Mouse (Mus musculus) liver, embryonic 15.5 days (tissue): ENCODE data around the gene Bicc1. TPM values are rescaled to one million over a fixed set of nuclear protein-coding genes. Genes with fewer than 3 reads are reported as not detected.

Experiments
- ATAC-seq: fragments of 200-750 bp; cut with Nextera tagmentation; 2 replicates; pipeline ENCODE4 v1.8.0; 2017; ENCODE audit warnings: moderate number of reproducible peaks, mild to moderate bottlenecking, moderate library complexity; ENCODE audit not compliant: insufficient read depth
- H3K27ac ChIP-seq: fragments of 300-500 bp; sonication (generic); replicated peaks from 2 replicates; pipeline ENCODE4 v1.5.1; 2015; ENCODE audit warnings: mild to moderate bottlenecking, inconsistent platforms
- H3K27me3 ChIP-seq: fragments of 300-500 bp; sonication (generic); 2 replicates; pipeline ENCODE4 v1.6.1; 2015; ENCODE audit warnings: mild to moderate bottlenecking, inconsistent platforms
- H3K36me3 ChIP-seq: fragments of 300-500 bp; sonication (generic); replicated peaks from 2 replicates; pipeline ENCODE4 v1.6.1; 2015; ENCODE audit warnings: moderate library complexity, mild to moderate bottlenecking, inconsistent platforms
- H3K4me1 ChIP-seq: fragments of 300-500 bp; sonication (generic); replicated peaks from 2 replicates; pipeline ENCODE4 v1.6.1; 2015; ENCODE audit warnings: inconsistent platforms
- H3K4me2 ChIP-seq: fragments of 300-500 bp; sonication (generic); 2 replicates; pipeline ENCODE4 v1.6.1; 2015; ENCODE audit warnings: moderate library complexity, mild to moderate bottlenecking, inconsistent platforms
- H3K4me3 ChIP-seq: fragments of 300-500 bp; sonication (generic); replicated peaks from 2 replicates; pipeline ENCODE4 v1.5.1; 2015; ENCODE audit warnings: mild to moderate bottlenecking, inconsistent platforms
- H3K9ac ChIP-seq: fragments of 300-500 bp; sonication (generic); 2 replicates; pipeline ENCODE4 v1.6.1; 2015; ENCODE audit warnings: moderate library complexity, mild to moderate bottlenecking, inconsistent platforms
- H3K9me3 ChIP-seq: fragments of 300-500 bp; sonication (generic); replicated peaks from 2 replicates; pipeline ENCODE4 v1.6.1; 2016; ENCODE audit warnings: inconsistent platforms
- WGBS: fragments of 180-500 bp; shearing (Covaris S2); methylation state at CpG from one replicate; pipeline ENCODE4 v1.1.7; 2015; ENCODE audit warnings: mixed read lengths; ENCODE audit not compliant: insufficient replicate concordance; 5-methylcytosine and 5-hydroxymethylcytosine counted together
- polyA plus RNA-seq: library from polyadenylated mRNA; unstranded; fragments of >200 nt; fragmentation: Nextera tagmentation; extraction: Ambion mirVana; gene quantifications from 2 replicates; pipeline ENCODE4 v1.2.1, GENCODE M21; 2015

Gene Bicc1
- polyA plus RNA-seq, 1 experiment from 2014 or later, result 3.0 TPM

DNA sequence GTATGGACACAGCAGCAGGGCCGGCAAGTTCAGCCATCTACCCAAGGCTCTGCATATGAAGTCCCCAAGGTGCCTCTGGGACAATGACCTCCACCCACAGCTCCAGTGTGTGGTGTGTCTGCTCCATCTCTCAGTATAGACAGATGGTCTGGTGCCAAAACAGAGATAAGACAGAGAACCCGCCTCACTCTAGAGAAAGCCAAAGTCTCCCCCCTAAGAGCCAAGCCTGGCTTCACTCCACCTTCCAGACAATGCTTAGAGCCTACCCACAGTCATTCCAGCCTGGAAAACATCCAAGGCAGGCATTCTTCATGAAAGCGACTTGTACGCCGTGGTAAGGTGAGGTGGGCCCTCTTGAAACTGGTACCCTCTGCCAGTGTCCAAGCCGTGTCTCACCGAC, 107.3 kb downstream of the Bicc1 start:
- H3K4me3 ChIP-seq, result no peak overlapping the region
- no peaks in the 10 kb centered on the region for H3K36me3 ChIP-seq
- no peaks in the 10 kb centered on the region for H3K27me3 ChIP-seq
- no peak overlapping the region for H3K9ac ChIP-seq
- ATAC-seq, result no peak
- no peak overlapping the region for H3K27ac ChIP-seq
- H3K4me1 ChIP-seq, result no peaks in the 10 kb centered on the region
- 75% methylated on average over 7 of the region's 7 CpGs for WGBS
- no peak overlapping the region for H3K4me2 ChIP-seq
- H3K9me3 ChIP-seq, result no peaks in the 10 kb centered on the region

DNA sequence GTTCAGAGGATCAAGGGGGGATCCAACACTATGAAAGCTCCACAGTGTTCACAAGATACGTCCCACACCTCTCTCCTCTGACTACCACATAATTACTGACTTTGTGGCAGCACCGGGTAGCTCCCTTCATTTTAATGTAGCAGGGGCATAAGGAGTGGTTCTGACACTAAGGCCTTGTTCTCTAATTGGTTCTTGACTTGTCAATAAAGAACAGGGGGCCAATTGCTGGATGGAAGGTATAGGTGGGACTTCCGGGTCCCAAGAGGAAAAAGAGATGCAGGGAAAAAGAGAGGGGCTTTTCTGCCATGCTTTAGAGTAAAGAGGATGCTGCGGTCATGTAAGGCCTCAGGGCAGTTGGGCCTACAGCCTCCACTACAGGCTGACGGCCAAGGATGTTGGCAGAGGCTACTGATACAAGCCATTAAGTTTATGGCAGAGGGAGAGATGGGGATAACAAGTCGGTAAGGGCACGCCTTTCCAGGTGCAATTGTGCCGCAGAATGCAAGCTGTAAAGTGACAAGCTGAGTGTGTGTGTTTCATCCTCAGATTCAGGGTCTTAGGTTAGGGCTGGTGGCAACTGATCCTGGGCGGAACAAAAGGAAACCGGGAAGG, 108.7 kb downstream of the Bicc1 start:
- Histone ChIP-seq H3K36me3 (no peaks in the 10 kb centered on the region), H3K27ac (no peak overlapping the region), H3K9me3 (no peaks in the 10 kb centered on the region), H3K4me3 (no peak overlapping the region), H3K27me3 (no peaks in the 10 kb centered on the region), H3K9ac (no peak overlapping the region), H3K4me1 (no peaks in the 10 kb centered on the region), H3K4me2 (no peak overlapping the region)
- ATAC-seq, result no peak
- 69% methylated on average over 10 of the region's 10 CpGs for WGBS

DNA sequence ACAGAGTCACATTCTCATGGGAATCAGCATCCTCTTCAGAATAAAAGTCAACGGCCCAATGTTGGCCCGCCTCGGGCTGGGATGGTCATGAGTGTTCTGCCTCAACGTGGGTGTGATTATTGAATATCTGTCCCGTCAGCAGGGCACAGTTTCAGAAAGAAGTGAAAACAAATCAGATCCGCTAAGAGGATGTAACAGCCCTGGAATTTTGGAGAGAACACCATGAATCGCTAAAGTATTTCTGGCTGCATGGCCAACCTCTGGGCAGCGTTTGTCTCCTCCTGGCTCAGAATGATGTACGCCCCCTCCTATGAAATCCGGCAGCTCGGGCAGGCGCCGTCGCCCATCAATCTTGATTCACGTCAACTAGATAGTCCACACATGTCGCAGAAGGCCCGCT, 110.2 kb downstream of the Bicc1 start:
- H3K4me3 ChIP-seq, result no peak overlapping the region
- H3K9ac ChIP-seq, result no peak overlapping the region
- no peaks in the 10 kb centered on the region for H3K9me3 ChIP-seq
- ATAC-seq, result no peak
- no peak overlapping the region for H3K27ac ChIP-seq
- H3K4me2 ChIP-seq, result no peak overlapping the region
- no peaks in the 10 kb centered on the region for H3K4me1 ChIP-seq
- WGBS, result 77% methylated on average over 17 of the region's 17 CpGs
- no peaks in the 10 kb centered on the region for H3K27me3 ChIP-seq
- no peaks in the 10 kb centered on the region for H3K36me3 ChIP-seq

DNA sequence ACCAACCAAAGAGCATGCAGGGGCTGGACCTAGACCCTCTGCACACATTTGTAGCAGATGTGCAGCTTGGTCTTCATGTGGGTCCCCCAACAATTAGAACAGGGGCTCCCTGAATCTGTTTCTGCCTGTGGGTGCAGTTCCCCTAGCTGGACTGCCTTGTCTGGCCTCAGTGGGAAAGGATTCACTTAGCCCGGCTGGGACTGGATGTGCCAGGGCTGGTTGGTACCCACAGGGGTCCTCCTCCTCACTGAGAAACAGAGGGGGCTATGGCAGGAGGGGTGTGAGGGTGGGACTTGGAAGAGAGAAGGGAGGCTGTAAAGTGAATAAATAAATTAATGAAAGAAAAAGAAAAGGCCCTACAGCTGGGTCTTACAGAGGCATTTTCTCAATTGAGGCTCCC, 115.1 kb downstream of the Bicc1 start:
- no peaks in the 10 kb centered on the region for H3K36me3 ChIP-seq
- H3K27me3 ChIP-seq, result no peaks in the 10 kb centered on the region
- H3K4me2 ChIP-seq, result no peak overlapping the region
- H3K4me3 ChIP-seq, result no peak overlapping the region
- ATAC-seq, result no peak
- WGBS, result 74% methylated on average over 1 of the region's 1 CpGs
- H3K27ac ChIP-seq, result no peak overlapping the region
- H3K4me1 ChIP-seq, result no peaks in the 10 kb centered on the region
- H3K9ac ChIP-seq, result no peak overlapping the region
- H3K9me3 ChIP-seq, result no peaks in the 10 kb centered on the region

DNA sequence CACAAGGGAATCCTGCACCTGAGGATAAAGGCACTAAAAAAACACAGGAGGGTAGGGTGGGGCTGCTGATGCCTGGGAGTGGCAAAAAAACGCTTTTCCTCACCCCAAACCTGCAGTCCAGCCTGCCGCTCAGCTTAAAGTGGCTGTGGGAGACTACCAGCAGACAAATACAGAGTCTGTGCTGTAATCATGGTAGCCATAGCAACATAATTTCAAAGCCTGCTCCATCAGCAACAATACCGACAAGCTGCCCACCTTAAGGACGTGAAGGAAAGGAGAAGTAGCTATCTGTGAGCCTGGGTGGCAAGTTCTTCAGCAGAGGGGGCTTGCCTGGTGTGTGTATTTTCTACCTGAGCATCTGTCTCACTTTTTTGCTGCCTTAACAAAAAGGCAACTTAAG, 117.6 kb downstream of the Bicc1 start:
- Histone ChIP-seq H3K9me3 (no peaks in the 10 kb centered on the region), H3K4me2 (no peak overlapping the region), H3K27me3 (no peaks in the 10 kb centered on the region), H3K36me3 (no peaks in the 10 kb centered on the region), H3K9ac (no peak overlapping the region), H3K4me3 (no peak overlapping the region), H3K4me1 (no peaks in the 10 kb centered on the region), H3K27ac (no peak overlapping the region)
- 58% methylated on average over 4 of the region's 4 CpGs for WGBS
- ATAC-seq, result no peak

DNA sequence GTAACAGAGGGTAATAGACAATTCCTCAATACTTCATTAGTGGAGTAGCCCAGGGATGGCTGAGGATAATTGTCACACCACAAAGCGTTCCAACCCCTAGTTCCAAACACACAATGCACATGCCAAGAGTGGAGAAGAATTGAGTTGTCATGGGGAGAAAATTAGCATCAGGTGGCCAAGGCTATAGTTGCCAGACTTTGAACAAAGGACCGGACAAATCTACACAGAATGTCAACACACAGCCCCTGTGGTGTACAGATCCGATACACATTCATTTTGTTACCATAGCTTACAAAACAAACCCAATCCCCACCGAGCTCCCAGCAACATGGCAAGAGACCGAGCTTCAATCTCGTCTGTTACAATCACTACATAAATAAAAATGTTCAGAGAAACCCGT, 123.0 kb downstream of the Bicc1 start:
- Histone ChIP-seq H3K36me3 (no peaks in the 10 kb centered on the region), H3K9me3 (no peaks in the 10 kb centered on the region), H3K4me1 (no peaks in the 10 kb centered on the region), H3K4me2 (no peak overlapping the region), H3K4me3 (no peak overlapping the region), H3K9ac (no peak overlapping the region), H3K27ac (no peak overlapping the region), H3K27me3 (no peaks in the 10 kb centered on the region)
- WGBS, result 63% methylated on average over 7 of the region's 7 CpGs
- ATAC-seq, result no peak

DNA sequence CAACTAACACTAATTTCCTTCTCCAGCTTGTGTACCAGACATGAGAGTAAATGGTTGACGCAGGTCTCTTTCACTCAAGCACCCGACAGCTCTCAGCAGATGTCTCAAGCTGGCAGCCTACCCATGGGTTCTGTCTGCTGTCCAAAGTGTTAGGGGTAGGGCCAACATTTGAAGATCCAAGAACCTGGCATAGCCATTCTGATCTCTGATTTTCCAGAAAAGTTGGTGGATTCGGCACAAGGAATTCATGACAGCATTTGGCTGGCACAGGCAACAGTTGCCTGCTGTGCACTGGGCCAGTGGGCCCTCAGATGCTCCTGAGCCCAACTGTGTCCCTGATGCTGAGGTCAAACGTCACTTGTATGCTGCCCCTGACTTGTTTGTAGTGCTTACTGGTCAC, 130.5 kb downstream of the Bicc1 start:
- 57% methylated on average over 4 of the region's 4 CpGs for WGBS
- no peak for ATAC-seq
- Histone ChIP-seq H3K4me1 (no peaks in the 10 kb centered on the region), H3K36me3 (no peaks in the 10 kb centered on the region), H3K27me3 (no peaks in the 10 kb centered on the region), H3K9me3 (no peaks in the 10 kb centered on the region), H3K9ac (no peak overlapping the region), H3K4me3 (no peak overlapping the region), H3K27ac (no peak overlapping the region), H3K4me2 (no peak overlapping the region)

DNA sequence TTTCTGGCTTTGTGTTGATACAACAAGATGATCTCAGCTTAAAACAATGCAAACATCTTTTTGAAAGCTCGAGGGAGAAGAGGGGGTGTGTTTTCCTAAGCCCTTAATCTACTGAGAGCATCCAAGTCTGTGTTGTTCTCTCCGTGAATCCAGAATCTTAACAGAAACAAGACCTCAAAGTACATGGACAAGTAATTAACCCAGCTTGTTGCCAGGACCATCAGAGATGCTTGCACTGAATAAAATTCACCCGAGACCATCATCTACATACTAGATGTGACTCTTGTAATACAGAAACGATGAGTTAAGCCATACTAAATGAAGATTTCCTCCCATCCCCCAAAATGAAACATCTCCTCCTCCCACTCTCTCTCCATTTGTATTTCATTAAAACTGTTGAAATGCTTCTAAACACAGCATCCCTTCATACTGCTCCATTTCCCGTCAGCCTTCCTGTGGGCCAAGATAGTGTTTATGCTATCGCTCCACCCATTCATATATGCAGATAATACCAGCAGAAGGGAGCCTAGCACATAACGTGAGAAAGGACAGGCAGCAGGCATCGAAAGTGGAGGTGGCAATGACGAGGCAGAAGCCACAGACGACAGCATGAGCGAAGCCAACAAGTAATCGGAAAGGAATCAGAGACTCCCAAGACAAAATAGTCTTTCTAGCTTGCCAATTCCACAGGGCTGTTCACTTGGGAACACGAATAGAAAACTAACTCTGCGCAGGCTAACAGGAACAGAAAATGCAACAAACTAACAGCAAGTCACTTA, 131.2 kb downstream of the Bicc1 start:
- H3K4me1 ChIP-seq, result no peaks in the 10 kb centered on the region
- H3K9me3 ChIP-seq, result no peaks in the 10 kb centered on the region
- no peak overlapping the region for H3K4me2 ChIP-seq
- H3K9ac ChIP-seq, result no peak overlapping the region
- no peak for ATAC-seq
- H3K36me3 ChIP-seq, result no peaks in the 10 kb centered on the region
- H3K27me3 ChIP-seq, result no peaks in the 10 kb centered on the region
- H3K4me3 ChIP-seq, result no peak overlapping the region
- no peak overlapping the region for H3K27ac ChIP-seq
- WGBS, result 56% methylated on average over 14 of the region's 14 CpGs

DNA sequence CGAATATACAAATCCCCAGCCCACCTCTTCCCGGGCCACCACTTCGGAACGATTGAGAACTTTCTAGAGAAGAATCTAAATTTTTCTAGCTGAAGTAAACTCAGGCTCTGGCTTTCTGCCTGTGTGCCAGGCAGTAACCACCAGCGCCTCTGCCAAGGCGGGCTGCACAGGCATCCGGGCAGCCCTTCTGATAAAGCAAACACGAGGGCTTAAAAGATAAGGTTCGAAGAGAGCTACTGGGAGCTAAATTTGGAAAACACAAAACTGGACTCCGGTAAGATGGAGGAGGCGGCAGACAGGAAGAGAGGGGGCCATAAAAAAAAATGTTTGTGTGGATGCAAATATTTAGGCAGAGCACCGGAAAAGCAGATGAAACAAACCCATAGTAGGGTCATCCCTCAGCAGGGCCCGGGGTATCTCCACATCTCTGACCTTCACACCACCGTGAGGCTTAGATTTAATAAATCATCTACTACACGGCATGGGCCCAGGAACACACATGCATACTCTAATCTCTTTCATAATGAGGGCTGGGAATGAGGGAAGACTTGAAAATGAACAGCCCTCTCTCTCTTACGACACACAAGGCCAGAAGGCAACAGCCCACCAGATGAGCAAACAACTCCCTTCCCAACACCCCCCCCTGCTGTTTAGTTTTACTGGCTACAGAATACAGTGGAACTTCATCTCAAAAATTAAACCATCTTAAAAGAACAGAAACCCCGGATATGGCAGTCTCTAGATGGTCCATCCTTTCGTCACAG, 134.2 kb downstream of the Bicc1 start:
- H3K4me2 ChIP-seq, result peak overlapping the region; percentile 25; the same call in 1 of the 2 replicates
- ATAC-seq, result no peak
- no peaks in the 10 kb centered on the region for H3K36me3 ChIP-seq
- 52% methylated on average over 18 of the region's 18 CpGs for WGBS
- no peak overlapping the region for H3K9ac ChIP-seq
- H3K9me3 ChIP-seq, result no peaks in the 10 kb centered on the region
- H3K4me1 ChIP-seq, result no peaks in the 10 kb centered on the region
- H3K4me3 ChIP-seq, result no peak overlapping the region
- H3K27ac ChIP-seq, result 0 out of 2 replicates have a peak overlapping the region, but pooled peaks have one; percentile 9
- H3K27me3 ChIP-seq, result no peaks in the 10 kb centered on the region

DNA sequence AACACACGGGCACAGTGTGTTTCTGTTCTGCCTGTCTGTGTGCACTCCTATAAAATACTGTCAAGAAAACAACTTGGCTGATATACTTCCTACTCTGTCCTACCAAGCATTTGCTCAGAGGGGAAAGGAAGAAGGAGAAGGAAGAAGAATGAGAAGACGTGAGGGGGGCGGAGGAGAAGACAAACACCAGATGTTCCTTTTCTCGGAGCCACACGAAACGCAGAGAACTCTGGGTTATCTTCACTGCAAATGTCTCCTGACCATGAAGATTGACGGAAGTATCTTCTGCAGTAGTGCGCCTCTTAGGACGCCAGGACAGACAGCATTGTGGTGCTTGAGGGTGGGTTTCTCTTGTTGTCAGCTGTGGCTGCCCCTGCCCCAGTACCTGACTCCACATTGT, 134.8 kb downstream of the Bicc1 start:
- Histone ChIP-seq H3K4me3 (no peak overlapping the region), H3K4me2 (no peak overlapping the region), H3K36me3 (no peaks in the 10 kb centered on the region), H3K9me3 (no peaks in the 10 kb centered on the region), H3K4me1 (no peaks in the 10 kb centered on the region), H3K9ac (no peak overlapping the region), H3K27me3 (no peaks in the 10 kb centered on the region), H3K27ac (0 out of 2 replicates have a peak overlapping the region, but pooled peaks have one; percentile 9)
- 59% methylated on average over 9 of the region's 9 CpGs for WGBS
- no peak for ATAC-seq

DNA sequence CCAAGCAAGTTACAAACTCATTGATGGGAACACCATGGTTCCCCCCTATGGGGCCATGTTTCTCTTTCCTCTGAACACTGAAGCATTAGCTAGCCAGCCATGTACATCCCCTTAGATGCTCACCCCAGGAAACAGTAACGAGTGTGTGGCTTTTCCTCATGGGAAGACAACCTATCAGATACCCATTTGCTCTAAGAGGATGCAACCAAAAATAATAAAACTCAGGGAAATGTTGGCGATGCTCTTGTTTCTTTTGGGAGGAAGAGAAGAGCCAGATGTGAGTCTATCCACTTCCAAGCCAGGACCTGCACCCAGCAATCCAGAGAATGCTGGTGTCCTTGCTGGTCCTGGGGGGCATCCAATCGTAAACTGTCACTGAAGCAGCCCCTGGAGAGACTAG, 136.0 kb downstream of the Bicc1 start:
- ATAC-seq, result no peak
- Histone ChIP-seq H3K27ac (no peak overlapping the region), H3K36me3 (no peaks in the 10 kb centered on the region), H3K4me2 (no peak overlapping the region), H3K4me3 (no peak overlapping the region), H3K9me3 (no peaks in the 10 kb centered on the region), H3K4me1 (no peaks in the 10 kb centered on the region), H3K9ac (no peak overlapping the region), H3K27me3 (no peaks in the 10 kb centered on the region)
- WGBS, result 39% methylated on average over 3 of the region's 3 CpGs
